Mouse (Mus musculus) embryonic facial prominence, embryonic 11.5 days (tissue): ENCODE data around the gene Ttc9. TPM values are rescaled to one million over a fixed set of nuclear protein-coding genes. Genes with fewer than 3 reads are reported as not detected.

Experiments used
- ATAC-seq: fragments of 200-750 bp; cut with Nextera tagmentation; replicated peaks from 2 replicates; pipeline ENCODE4 v1.8.0; 2017; ENCODE audit warnings: low read depth; ENCODE audit not compliant: insufficient number of reproducible peaks, low FRiP score, low TSS enrichment
- DNase-seq: peaks from one replicate; pipeline ENCODE4 v3.0.0-alpha.2; 2015; ENCODE audit warnings: low spot score
- H3K27ac ChIP-seq: fragments of 300-500 bp; sonication (generic); replicated peaks from 2 replicates; pipeline ENCODE4 v1.5.1; 2014; ENCODE audit warnings: mild to moderate bottlenecking, low read depth, low read length, control low read depth
- H3K27me3 ChIP-seq: fragments of 300-500 bp; sonication (generic); 2 replicates; pipeline ENCODE4 v1.6.1; 2014; ENCODE audit warnings: mild to moderate bottlenecking, low read length, moderate library complexity, mixed read lengths; ENCODE audit not compliant: control insufficient read depth, insufficient read depth
- H3K36me3 ChIP-seq: fragments of 300-500 bp; sonication (generic); replicated peaks from 2 replicates; pipeline ENCODE4 v1.6.1; 2014; ENCODE audit warnings: low read depth, mild to moderate bottlenecking, low read length, moderate library complexity, mixed read lengths; ENCODE audit not compliant: control insufficient read depth, insufficient read depth
- H3K4me1 ChIP-seq: fragments of 300-500 bp; sonication (generic); 2 replicates; pipeline ENCODE4 v1.6.1; 2014; ENCODE audit warnings: low read length, mixed read lengths; ENCODE audit not compliant: control insufficient read depth, insufficient read depth
- H3K4me2 ChIP-seq: fragments of 300-500 bp; sonication (generic); 2 replicates; pipeline ENCODE4 v1.6.1; 2014; ENCODE audit warnings: low read depth, mild to moderate bottlenecking, control low read depth, low read length, moderate library complexity
- H3K4me3 ChIP-seq: fragments of 300-500 bp; sonication (generic); 2 replicates; pipeline ENCODE4 v1.5.1; 2014; ENCODE audit warnings: low read depth, low read length, control low read depth
- H3K9ac ChIP-seq: fragments of 300-500 bp; sonication (generic); replicated peaks from 2 replicates; pipeline ENCODE4 v1.6.1; 2014; ENCODE audit warnings: mild to moderate bottlenecking, control low read depth, low read length
- H3K9me3 ChIP-seq: fragments of 300-500 bp; sonication (generic); replicated peaks from 2 replicates; pipeline ENCODE4 v1.6.1; 2016; ENCODE audit warnings: mild to moderate bottlenecking, low read length, inconsistent platforms, mixed read lengths; ENCODE audit not compliant: control insufficient read depth
- WGBS: fragments of 180-500 bp; shearing (Covaris S2); extraction: QIAGEN DNeasy Blood & Tissue Kit; methylation state at CpG from one replicate; pipeline ENCODE4 v1.1.7; 2014; 5-methylcytosine and 5-hydroxymethylcytosine counted together
- polyA plus RNA-seq: library from polyadenylated mRNA; unstranded; fragments of >200 nt; fragmentation: Nextera tagmentation; extraction: Ambion mirVana; gene quantifications from 2 replicates; pipeline ENCODE4 v1.2.1, GENCODE M21; 2014

The Ttc9 gene
- polyA plus RNA-seq, 1 experiment from 2014 or later, result 0.86 TPM

- DNase-seq, result no peak
- Histone ChIP-seq H3K4me3 (no peak overlapping the region), H3K4me2 (no peak overlapping the region), H3K4me1 (no peaks in the 10 kb centered on the region), H3K9me3 (no peaks in the 10 kb centered on the region), H3K36me3 (no peaks in the 10 kb centered on the region), H3K9ac (no peak overlapping the region), H3K27ac (no peak overlapping the region), H3K27me3 (no peaks in the 10 kb centered on the region)
- no peak for ATAC-seq
- WGBS, result 67% methylated on average over 5 of the region's 5 CpGs
Observed at GRCm38 (mm10) chr12:81640656-81641055, 9.6 kb downstream of the Ttc9 start.

- no peak for DNase-seq
- Histone ChIP-seq H3K36me3 (no peaks in the 10 kb centered on the region), H3K27ac (no peak overlapping the region), H3K9me3 (no peaks in the 10 kb centered on the region), H3K4me3 (no peak overlapping the region), H3K4me2 (no peak overlapping the region), H3K27me3 (no peaks in the 10 kb centered on the region), H3K4me1 (no peaks in the 10 kb centered on the region), H3K9ac (no peak overlapping the region)
- ATAC-seq, result no peak
- WGBS, result 61% methylated on average over 11 of the region's 11 CpGs
Observed at GRCm38 (mm10) chr12:81642361-81643082, 11.5 kb downstream of the Ttc9 start.

GRCm38 (mm10) chr12:81646811-81647210, 15.8 kb downstream of the Ttc9 start:
- ATAC-seq (no peak), DNase-seq (no peak)
- Histone ChIP-seq H3K4me3 (no peak overlapping the region), H3K4me2 (no peak overlapping the region), H3K27ac (no peak overlapping the region), H3K4me1 (no peaks in the 10 kb centered on the region), H3K9me3 (no peaks in the 10 kb centered on the region), H3K36me3 (no peaks in the 10 kb centered on the region), H3K9ac (no peak overlapping the region), H3K27me3 (no peaks in the 10 kb centered on the region)
- WGBS, result 84% methylated on average over 6 of the region's 6 CpGs

- Histone ChIP-seq H3K36me3 (no peaks in the 10 kb centered on the region), H3K27ac (no peak overlapping the region), H3K9me3 (no peaks in the 10 kb centered on the region), H3K4me1 (no peaks in the 10 kb centered on the region), H3K4me3 (no peak overlapping the region), H3K27me3 (no peaks in the 10 kb centered on the region), H3K9ac (no peak overlapping the region), H3K4me2 (no peak overlapping the region)
- WGBS, result 90% methylated on average over 8 of the region's 8 CpGs
- ATAC-seq (no peak), DNase-seq (no peak)
Observed at GRCm38 (mm10) chr12:81653344-81653743, 22.3 kb downstream of the Ttc9 start.

GRCm38 (mm10) chr12:81657321-81657720, 26.3 kb downstream of the Ttc9 start:
- Histone ChIP-seq H3K4me1 (no peaks in the 10 kb centered on the region), H3K9me3 (no peaks in the 10 kb centered on the region), H3K27ac (no peak overlapping the region), H3K4me2 (no peak overlapping the region), H3K9ac (no peak overlapping the region), H3K36me3 (no peaks in the 10 kb centered on the region), H3K27me3 (no peaks in the 10 kb centered on the region), H3K4me3 (no peak overlapping the region)
- 72% methylated on average over 1 of the region's 1 CpGs for WGBS
- ATAC-seq (no peak), DNase-seq (no peak)

DNA sequence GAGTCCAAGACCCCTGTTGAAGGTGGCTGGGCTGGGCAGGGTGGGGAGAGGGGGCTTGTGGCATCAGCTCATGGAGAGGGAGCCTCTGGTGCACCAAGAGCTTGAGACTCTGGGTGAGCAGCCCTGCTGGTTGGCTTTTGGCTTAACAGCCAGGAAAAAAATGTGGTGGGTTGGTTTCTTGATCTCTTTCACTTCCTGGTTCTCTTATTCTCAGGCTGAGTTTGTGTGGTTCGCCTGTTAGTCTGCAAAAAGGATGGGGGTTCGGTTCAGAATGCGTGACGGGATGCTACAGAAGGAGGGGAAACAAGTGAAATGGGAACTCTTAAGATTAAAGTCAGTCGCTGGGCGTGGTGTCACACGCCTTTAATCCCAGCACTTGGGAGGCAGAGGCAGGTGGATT, 27.0 kb downstream of the Ttc9 start:
- 87% methylated on average over 7 of the region's 7 CpGs for WGBS
- Histone ChIP-seq H3K4me3 (no peak overlapping the region), H3K36me3 (no peaks in the 10 kb centered on the region), H3K4me2 (no peak overlapping the region), H3K27me3 (no peaks in the 10 kb centered on the region), H3K9ac (no peak overlapping the region), H3K9me3 (no peaks in the 10 kb centered on the region), H3K4me1 (no peaks in the 10 kb centered on the region), H3K27ac (no peak overlapping the region)
- no peak for DNase-seq
- no peak for ATAC-seq

GRCm38 (mm10) chr12:81662076-81662475, 31.0 kb downstream of the Ttc9 start:
- ATAC-seq (no peak), DNase-seq (no peak)
- 81% methylated on average over 4 of the region's 4 CpGs for WGBS
- Histone ChIP-seq H3K4me1 (no peaks in the 10 kb centered on the region), H3K9me3 (no peaks in the 10 kb centered on the region), H3K27ac (no peak overlapping the region), H3K4me2 (no peak overlapping the region), H3K27me3 (no peaks in the 10 kb centered on the region), H3K36me3 (no peaks in the 10 kb centered on the region), H3K9ac (no peak overlapping the region), H3K4me3 (no peak overlapping the region)

DNA sequence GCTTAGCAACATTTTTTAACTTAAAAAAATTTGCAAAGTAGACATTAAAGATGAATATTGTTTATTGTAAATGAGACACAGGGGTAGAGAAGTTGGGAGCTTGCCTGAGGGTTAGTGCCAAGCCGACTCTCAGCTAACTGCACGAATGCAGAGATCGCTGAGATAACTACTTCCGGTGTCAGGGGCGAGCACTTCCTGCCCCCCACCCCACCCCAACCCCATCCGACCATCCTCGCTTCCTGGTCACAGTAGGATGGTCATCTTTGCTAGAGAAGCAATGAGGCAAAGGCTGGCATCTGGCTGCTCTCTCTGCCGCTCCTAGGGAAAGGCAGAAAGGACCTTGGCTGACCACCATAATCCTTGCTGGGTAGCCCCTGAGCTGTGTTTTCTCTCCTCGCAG, 32.1 kb downstream of the Ttc9 start:
- DNase-seq, result no peak
- Histone ChIP-seq H3K4me1 (no peaks in the 10 kb centered on the region), H3K4me2 (no peak overlapping the region), H3K27ac (no peak overlapping the region), H3K4me3 (no peak overlapping the region), H3K36me3 (no peaks in the 10 kb centered on the region), H3K9ac (no peak overlapping the region), H3K27me3 (no peaks in the 10 kb centered on the region), H3K9me3 (no peaks in the 10 kb centered on the region)
- WGBS, result 91% methylated on average over 9 of the region's 9 CpGs
- no peak for ATAC-seq
